Mouse (Mus musculus): ENCODE results near the gene Ybey.
A peak's percentile ranks its signal among the peaks of the same experiment; 100 is the strongest.

Ybey gene

DNA sequence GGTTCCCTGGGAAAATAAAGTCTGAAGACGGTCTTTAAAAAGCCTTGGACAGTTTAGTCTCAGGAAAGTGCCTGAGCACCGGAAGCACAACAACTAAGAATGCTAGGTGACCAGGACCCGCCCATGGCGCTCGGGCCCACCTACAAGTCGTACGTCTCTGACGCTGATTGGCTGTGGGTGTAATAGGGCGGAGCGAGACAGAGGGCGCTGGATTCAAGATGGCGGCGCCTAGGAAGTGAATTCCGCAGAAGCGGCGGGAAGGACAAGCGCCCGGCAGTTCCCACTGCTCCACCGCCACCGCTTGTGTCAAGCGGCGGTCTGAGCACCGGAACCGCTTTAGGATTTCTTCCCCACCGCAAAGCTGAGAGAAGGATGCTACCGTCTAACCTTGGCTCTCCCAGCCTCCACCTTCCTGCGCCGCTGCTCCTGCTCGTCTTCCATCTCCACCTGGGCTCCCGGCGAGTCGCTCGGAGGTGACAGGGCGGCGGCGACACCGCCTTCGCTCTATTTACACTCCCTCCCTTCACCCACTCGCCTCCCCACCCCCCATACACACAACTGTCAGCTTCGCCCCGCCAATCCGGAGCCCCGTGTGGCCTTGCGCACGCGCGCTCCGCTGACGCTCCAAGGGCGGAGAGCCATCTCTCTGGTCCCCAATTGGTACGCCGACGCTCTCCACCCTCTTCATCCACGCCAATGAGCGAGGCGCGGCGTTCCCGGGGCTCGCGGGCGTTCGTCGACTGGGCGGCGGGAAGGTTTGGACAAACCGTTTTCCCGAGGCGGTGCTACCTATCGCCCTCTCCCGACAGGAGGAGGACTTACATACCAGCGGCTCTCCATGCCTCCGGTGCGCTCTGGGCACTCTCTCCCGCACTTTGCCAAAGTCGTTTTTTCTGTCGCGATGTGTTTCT, 26.5 kb downstream of the Ybey start, which contains the start of gene Pcnt:
TSS of gene Pcnt (minus strand) at position 609 of the 911 bp plus-strand sequence.
- peak; percentile 94 for DNase-seq (ENCODE audit: low spot score in 2 of 2)

DNA sequence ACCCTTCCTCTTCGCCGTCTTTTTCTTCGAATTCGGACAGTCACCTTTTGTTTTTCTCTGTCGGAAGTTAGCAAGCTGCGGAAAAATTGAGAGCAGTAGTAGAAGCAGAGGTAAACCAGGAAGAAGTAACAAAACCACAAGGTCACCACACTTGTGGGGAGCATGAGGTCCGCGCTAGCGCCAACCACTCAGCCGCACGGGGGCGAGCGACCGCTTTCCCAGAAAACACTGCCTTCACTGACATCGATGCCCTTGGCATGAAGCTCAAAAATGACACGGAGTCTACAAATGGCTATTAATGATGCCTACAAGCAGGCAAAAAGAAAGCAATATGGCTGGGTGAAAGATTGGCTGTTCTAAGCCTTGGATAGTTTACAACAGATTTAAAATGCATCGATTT, 28.6 kb downstream of the Ybey start, which contains the start of gene AC141477.1:
TSS of gene AC141477.1 (minus strand) at position 164 of the 400 bp plus-strand sequence.
- no peak for DNase-seq (ENCODE audit: low spot score in 2 of 2)

DNA sequence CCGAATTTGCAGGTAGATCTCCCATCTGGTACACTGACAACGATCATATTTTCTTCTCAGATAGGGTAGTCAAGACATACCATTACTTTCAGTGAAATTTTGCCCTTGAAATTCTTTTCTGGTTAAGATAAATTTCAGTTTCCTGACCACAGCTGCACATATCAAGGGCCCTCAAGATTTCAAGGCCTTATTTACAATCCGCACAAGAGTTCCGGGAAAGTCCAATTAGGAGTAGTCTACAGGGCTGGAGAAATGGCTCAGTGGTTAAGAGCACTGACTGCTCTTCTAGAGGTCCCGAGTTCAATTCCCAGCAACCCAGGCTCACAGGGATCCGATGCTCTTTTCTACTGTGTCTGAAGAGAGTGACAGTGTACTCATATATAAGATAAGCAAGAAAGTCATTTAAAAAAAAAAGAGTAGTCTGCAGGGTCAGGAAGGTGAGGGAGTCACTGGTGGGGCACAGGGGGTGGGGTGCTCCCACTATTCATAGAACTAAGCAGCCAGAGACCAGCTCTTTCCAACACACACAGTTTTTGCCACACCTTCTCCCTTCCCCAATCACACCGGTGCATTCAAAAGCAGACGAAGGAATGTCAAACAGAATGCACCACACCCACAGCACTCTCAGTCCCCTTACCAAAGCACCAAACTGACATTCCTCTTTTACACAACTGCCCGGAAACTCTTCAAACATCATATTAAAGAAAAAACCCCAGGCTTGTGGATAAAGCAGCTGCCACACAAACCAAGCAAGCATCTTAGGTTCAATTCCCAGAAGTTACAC, 29.6 kb downstream of the Ybey start:
- DNase-seq (ENCODE audit: low spot score in 2 of 2): no peak

DNA sequence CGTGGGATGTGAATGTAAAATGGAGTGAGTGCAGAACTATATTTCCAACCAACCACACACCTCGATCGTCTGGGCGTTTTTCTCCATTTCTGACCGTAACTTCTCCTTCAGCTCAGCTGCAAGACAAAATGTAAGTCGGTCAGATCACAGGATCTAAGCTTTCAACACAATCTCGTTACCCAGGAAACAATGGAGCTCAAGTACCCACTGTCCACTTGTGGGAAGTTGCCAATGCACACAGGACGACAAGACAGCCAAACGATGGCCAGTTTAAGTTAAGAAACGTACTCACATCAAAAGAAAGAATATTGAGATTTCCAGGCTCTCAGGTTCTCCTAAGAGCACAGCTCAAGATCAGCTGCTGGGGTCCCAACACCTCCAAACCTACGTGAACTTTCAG, 35.0 kb downstream of the Ybey start:
- no peak for DNase-seq (ENCODE audit: low spot score in 2 of 2)

DNA sequence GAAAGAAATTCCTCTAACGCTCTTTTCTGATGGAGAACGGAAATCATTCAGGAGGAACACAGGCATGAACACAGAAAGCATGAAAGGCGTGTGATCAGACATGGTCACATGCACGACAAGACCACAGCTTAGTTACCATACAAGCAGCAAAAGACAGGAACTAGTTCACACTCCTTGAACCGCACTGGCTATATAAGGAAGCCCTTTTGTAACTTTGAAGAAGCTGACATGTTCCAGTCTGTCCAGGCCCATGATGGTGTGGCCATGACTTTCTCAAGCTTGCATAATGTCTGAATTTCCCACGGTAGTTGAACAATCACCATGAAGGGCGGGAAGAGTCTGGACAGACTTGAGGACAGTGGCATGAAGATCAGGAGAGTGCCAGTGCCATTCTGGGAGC, 43.2 kb downstream of the Ybey start:
- DNase-seq (ENCODE audit: low spot score in 2 of 2): no peak

DNA sequence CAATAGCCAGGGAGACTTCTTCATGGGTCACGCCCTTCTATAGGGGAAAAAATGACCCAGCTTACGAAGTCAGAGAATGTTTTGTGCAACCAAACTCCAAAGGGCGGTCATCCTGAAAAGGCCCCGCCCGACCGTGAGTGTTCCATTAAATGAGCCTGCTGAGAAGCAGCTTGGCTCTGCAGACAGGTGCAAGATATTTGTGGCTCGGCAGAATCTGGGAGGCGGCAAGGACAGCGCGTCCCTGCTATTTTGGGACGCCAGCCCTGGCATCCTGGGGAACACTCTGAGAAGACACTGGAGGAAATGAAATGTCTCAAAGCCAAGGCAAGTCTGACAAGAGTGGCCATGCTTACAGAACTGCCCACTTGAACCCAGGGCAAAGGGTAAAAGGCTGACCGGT, 52.1 kb downstream of the Ybey start:
- DNase-seq (ENCODE audit: low spot score in 2 of 2): no peak
